Mouse (Mus musculus): ENCODE data around the gene Cypt14. TPM values are rescaled to one million over a fixed set of nuclear protein-coding genes. Genes with fewer than 3 reads are reported as not detected.
"Not testable (repeated sequence)": the region's sequence is repeated elsewhere in the genome, so short reads cannot be mapped to it uniquely, and the experiment has no call there.

Gene Cypt14
- polyA plus RNA-seq (2012; fragmentation: generic; extraction: Trizol), result not detected

DNA sequence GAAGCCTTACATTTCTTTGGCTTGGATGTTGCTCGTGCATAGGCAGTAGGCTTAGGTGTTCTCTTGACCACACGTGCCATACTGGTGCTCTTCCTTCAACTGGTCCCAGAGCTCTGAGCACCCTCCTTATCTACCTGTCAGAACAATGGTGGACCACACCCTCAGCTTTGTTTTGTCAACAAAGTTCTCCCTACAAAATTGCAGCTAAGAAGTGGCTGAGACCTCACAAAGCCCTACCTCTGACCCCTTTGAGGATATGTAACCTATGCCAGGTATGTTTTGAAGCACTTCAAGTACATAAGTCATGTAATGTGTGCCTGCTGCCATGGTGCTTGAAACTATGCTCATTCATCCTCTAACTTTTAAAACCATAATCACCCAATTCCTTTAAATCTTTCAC lies at the start of gene Cypt14:
Cypt14 (minus strand) TSS at position 101 of the 400 bp plus-strand sequence.
- not testable (repeated sequence) for H3ac ChIP-seq (ENCODE audit: control insufficient read depth, insufficient read length); H3K79me2 ChIP-seq (ENCODE audit: control insufficient read depth, insufficient read depth); H3K36me3 ChIP-seq (ENCODE audit: control insufficient read depth, insufficient read depth); H3K4me2 ChIP-seq (ENCODE audit: low read depth); H3K4me3 ChIP-seq; H3K27me3 ChIP-seq (ENCODE audit: control insufficient read depth, insufficient read depth, insufficient read length)

All from myocyte (in vitro differentiated cells).